Mouse (Mus musculus) small intestine, adult 2 months (tissue): ENCODE data around the gene Fam163b. TPM values are rescaled to one million over a fixed set of nuclear protein-coding genes. Genes with fewer than 3 reads are reported as not detected.

Source experiments
- H3K27ac ChIP-seq: fragments of 200-500 bp; 2 replicates; pipeline ENCODE4 v1.5.1; 2012; ENCODE audit warnings: low read depth, low read length, control low read depth, inconsistent platforms; ENCODE audit not compliant: insufficient read depth
- H3K27me3 ChIP-seq: fragments of 200-500 bp; 2 replicates; pipeline ENCODE4 v1.6.1; 2012; ENCODE audit warnings: mild to moderate bottlenecking, moderate library complexity, low read length, inconsistent platforms; ENCODE audit not compliant: control insufficient read depth, insufficient read depth
- H3K36me3 ChIP-seq: fragments of 200-500 bp; 2 replicates; pipeline ENCODE4 v1.6.1; 2012; ENCODE audit warnings: mild to moderate bottlenecking, low read length, control low read depth, inconsistent platforms; ENCODE audit not compliant: control insufficient read depth, insufficient read depth
- H3K4me1 ChIP-seq: fragments of 200-500 bp; 2 replicates; pipeline ENCODE4 v1.6.1; 2012; ENCODE audit warnings: low read length, inconsistent platforms, mixed read lengths; ENCODE audit not compliant: control insufficient read depth, insufficient read depth, insufficient read length
- H3K4me3 ChIP-seq: fragments of 200-500 bp; 2 replicates; pipeline ENCODE4 v1.5.1; 2012; ENCODE audit warnings: low read depth, mild to moderate bottlenecking, control low read depth, inconsistent platforms, low read length, moderate library complexity
- CTCF ChIP-seq: fragments of 200-500 bp; IDR thresholded peaks from 2 replicates; pipeline ENCODE4 v1.5.1; 2012; ENCODE audit warnings: low read depth, mild to moderate bottlenecking, control low read depth, inconsistent platforms, low read length, moderate library complexity, mixed read lengths; ENCODE audit not compliant: insufficient replicate concordance, insufficient read length; ENCODE audit errors: extremely low read depth
- POLR2A ChIP-seq: fragments of 200-500 bp; IDR thresholded peaks from 2 replicates; pipeline ENCODE4 v1.6.1; 2012; ENCODE audit warnings: low read depth, mild to moderate bottlenecking, control low read depth, inconsistent platforms, low read length, moderate library complexity
- WGBS: fragments of 180-500 bp; shearing (Covaris S2); methylation state at CpG from one replicate; pipeline ENCODE4 v1.1.7; 2018; 5-methylcytosine and 5-hydroxymethylcytosine counted together
- polyA plus RNA-seq: library from polyadenylated mRNA; depleted of rRNA; stranded (reverse); fragments of >200 nt; gene quantifications from 2 replicates; pipeline ENCODE4 v1.2.3, GENCODE M21; 2012

Fam163b gene
- polyA plus RNA-seq, 1 experiment = 0.08 TPM

DNA sequence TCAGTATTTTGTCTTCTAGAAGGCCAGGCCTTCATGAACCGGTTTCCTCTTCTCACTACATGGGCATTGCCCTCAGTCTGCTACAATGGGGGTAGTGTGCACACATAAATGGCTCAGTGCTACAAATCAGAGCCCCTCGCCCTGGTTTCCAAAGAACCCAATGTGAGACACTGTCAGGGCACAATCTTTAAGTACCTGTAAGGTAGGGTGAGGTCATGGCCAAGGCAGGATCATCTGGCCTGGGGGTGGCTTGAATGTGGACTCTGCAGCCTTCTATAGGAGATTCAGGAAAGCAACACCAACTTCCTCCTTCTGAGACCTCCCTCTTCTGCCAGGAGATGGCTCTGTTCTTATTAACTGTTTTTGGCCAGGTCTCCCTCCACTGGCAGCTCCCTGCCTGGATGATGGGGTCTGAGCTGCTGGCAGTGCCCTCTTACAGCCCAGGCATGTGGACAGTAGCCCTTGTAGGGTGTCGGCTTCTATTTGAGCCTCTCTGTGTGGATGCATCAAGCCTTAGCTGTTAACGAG, 55.7 kb downstream of the Fam163b start:
- Histone ChIP-seq H3K27ac (no peak overlapping the region), H3K27me3 (no peaks in the 10 kb centered on the region), H3K4me3 (no peak overlapping the region), H3K4me1 (peaks cover 4% of the 10 kb centered on the region), H3K36me3 (no peaks in the 10 kb centered on the region)
- no peak for TF ChIP-seq CTCF
- TF ChIP-seq POLR2A = no peak
- 61% methylated on average over 4 of the region's 4 CpGs for WGBS

GRCm38 (mm10) chr2:27085801-27086200, 56.5 kb downstream of the Fam163b start:
- H3K36me3 ChIP-seq = no peaks in the 10 kb centered on the region
- no peak for TF ChIP-seq POLR2A
- TF ChIP-seq CTCF = no peak
- 39% methylated on average over 2 of the region's 2 CpGs for WGBS
- H3K27ac ChIP-seq = no peak overlapping the region
- H3K4me3 ChIP-seq = no peak overlapping the region
- no peaks in the 10 kb centered on the region for H3K27me3 ChIP-seq
- H3K4me1 ChIP-seq = peaks cover 4% of the 10 kb centered on the region

GRCm38 (mm10) chr2:27084963-27085362, 57.3 kb downstream of the Fam163b start:
- WGBS = 27% methylated on average over 8 of the region's 8 CpGs

DNA sequence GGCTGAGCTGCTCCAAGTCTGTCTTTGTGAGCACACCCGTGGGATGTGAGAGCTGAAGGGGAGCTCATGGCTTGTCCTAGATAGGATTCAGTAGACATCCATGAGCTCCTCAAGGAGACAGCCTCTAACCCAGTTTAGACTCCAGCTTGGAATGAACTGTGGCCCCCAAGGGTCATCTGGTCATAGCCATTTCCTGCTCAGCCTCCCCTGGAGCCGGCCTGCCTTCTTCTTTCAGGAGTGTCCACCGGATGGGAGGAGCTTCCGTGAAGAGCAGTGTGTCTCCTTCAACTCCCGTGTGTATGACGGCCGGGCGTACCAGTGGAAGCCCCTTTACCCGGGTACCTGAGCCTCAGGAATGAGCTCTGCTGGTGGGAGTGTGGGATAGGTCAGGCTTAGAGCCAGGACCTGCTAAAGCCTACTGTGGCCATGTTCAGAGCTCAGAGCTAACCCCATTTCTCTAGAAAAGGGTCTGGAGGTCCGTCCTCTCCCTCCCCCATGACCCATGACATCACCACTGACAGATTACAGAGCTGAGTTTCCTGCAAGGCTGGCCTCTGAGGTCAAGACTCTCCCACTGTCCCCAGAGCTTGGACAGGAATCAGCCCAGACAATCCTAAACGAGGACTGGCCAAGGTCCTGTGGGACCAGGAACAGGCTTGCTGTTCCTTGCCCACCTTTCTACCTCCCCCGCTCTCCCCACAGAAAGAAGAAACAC, 58.4 kb downstream of the Fam163b start:
- H3K27me3 ChIP-seq = no peaks in the 10 kb centered on the region
- no peak overlapping the region for H3K4me3 ChIP-seq
- H3K36me3 ChIP-seq = no peaks in the 10 kb centered on the region
- 67% methylated on average over 12 of the region's 12 CpGs for WGBS
- H3K27ac ChIP-seq = no peak overlapping the region
- H3K4me1 ChIP-seq = peaks cover 4% of the 10 kb centered on the region
- TF ChIP-seq POLR2A = no peak
- TF ChIP-seq CTCF = no peak

More at GRCm38 (mm10) chr2:27084963-27085362, 57.3 kb downstream of the Fam163b start:
- TF ChIP-seq CTCF (no peak), POLR2A (no peak)
- H3K27me3 ChIP-seq = no peaks in the 10 kb centered on the region
- H3K4me3 ChIP-seq = no peak overlapping the region
- peaks cover 4% of the 10 kb centered on the region for H3K4me1 ChIP-seq
- H3K27ac ChIP-seq = no peak overlapping the region
- H3K36me3 ChIP-seq = no peaks in the 10 kb centered on the region

GRCm38 (mm10) chr2:27079649-27080048, 62.6 kb downstream of the Fam163b start:
- Histone ChIP-seq H3K36me3 (no peaks in the 10 kb centered on the region), H3K27ac (no peak overlapping the region), H3K4me3 (peak overlapping the region; percentile 25), H3K4me1 (peaks cover 2% of the 10 kb centered on the region), H3K27me3 (no peaks in the 10 kb centered on the region)
- TF ChIP-seq POLR2A = no peak
- no peak for TF ChIP-seq CTCF
- 63% methylated on average over 2 of the region's 2 CpGs for WGBS

DNA sequence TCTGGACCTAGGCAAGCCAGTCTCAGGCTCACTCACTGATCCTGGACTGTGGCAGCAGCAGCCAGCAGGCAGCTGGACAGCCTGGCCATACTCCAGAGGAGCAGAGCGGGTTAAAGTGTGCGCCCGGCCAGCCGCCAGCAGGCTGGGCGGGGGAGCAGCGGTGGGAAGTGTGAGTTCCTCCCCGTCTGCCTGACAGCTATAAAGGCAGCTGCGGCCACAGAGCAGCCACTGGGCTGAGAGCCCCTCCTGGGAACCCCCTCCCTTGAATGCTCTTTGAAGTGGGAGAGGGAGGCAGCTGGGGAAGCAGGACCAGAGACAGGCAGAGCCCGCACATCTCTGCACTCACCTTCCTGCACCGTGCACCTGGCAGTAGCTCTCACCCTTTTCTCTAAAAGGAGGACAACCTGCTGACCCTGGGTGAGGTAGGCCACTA, 63.1 kb downstream of the Fam163b start, which contains the start of gene Adamtsl2:
TSS of gene Adamtsl2 (plus strand) at position 228 of the 433 bp plus-strand sequence.
- H3K27ac ChIP-seq = no peak within 1 kb of the TSS

DNA sequence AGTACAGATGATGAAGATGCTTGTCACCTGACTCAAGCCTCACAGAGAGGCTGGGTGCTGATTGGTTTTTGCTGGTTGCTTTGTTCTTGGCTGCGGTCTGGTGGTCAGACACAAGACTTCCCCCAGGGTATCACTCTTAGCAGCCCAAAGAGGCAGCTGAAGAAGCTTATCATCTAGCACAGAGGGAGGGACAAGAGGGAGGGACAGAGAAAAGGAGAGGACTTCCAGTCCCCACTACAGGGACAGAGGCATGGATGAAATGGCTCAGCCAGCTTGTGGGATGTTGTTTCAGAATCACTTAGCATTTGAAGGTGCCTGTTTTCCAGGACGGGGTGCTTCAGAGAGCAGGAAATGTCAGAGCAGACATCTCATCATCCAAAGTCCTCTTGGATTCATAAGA, 64.0 kb downstream of the Fam163b start:
- H3K27me3 ChIP-seq = no peaks in the 10 kb centered on the region
- H3K36me3 ChIP-seq = no peaks in the 10 kb centered on the region
- WGBS = 31% methylated on average over 2 of the region's 2 CpGs
- H3K27ac ChIP-seq = no peak overlapping the region
- no peak overlapping the region for H3K4me3 ChIP-seq
- no peaks in the 10 kb centered on the region for H3K4me1 ChIP-seq
- no peak for TF ChIP-seq CTCF
- no peak for TF ChIP-seq POLR2A

More for the DNA sequence above, 63.1 kb downstream of the Fam163b start, which contains the start of gene Adamtsl2:
- H3K27me3 ChIP-seq = no peaks in the 10 kb centered on the region
- peak within 1 kb of the TSS; percentile 25 for H3K4me3 ChIP-seq
- H3K36me3 ChIP-seq = no peaks in the 10 kb centered on the region
- H3K4me1 ChIP-seq = no peaks in the 10 kb centered on the region
- 2% methylated on average over 10 of the region's 10 CpGs for WGBS
- no peak for TF ChIP-seq POLR2A
